In the genomic region with DNA sequence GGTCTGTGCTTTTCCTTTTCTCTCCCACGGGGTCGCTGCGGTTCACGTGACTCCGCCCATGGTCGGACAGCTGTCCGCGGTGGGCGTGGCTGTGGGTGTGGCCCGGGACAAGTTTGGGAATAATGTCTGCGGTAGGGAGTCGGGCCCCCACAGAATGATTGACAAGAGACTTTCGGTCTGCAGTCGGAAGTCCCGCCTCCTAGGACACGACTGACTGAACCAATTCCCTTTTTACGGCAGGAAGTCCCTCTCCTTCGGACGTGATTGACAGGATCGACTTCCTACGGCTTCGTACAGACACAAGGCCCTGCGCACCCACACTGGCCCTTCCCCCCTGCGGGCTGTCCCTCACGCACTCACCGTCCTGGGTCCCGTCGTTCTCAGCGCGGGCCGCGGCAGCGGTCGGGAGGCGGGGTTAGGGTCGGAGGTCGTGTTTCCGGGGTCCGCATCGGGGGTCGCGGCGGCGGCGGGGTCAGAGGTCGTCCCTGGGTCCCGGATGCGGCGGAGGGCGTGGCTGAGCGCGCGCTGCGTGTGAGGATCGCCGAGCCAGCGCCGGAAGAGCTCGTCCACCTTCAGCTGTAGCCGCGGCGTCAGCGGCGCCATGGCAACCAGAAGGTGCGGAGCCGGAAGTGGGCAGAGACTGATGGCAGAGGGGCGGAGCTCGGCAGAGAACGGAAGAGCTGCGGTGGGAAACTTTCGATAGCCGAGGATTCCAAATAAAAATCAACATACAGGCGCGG, we compare ENCODE assay signal across 8 mouse cellular contexts. TPM values are rescaled to one million over a fixed set of nuclear protein-coding genes. Genes with fewer than 3 reads are reported as not detected.
A peak's percentile ranks its signal among the peaks of the same experiment; 100 is the strongest.
DNase-seq lines count a peak whose midpoint lies in the region; ATAC-seq and TF ChIP-seq lines count a peak whose summit lies in the region.

No protein-coding gene starts in this region.

- H3K27ac ChIP-seq in forebrain, postnatal 0 days (ENCODE audit: low read depth, low read length), result peak overlapping the region; percentile 95
- peak overlapping the region; percentile 99 for H3K27ac ChIP-seq in lung, embryonic 15.5 days

- no peak for TF ChIP-seq CTCF in G1E (IDR thresholded peaks at IDR 0.05; ENCODE audit: low read depth, low read length)
- no peak for TF ChIP-seq CTCF in forebrain, postnatal 0 days (IDR thresholded peaks at IDR 0.05; ENCODE audit: low read depth)

- H3K4me2 ChIP-seq in forebrain, postnatal 0 days (ENCODE audit: low read depth), result peak overlapping the region; percentile 60
- peak overlapping the region; percentile 78 for H3K4me2 ChIP-seq in lung, embryonic 15.5 days

- H3K4me3 ChIP-seq in G1E (ENCODE audit: low read depth, low read length), result peak overlapping the region; percentile 81
- peak overlapping the region; percentile 85 for H3K4me3 ChIP-seq in forebrain, postnatal 0 days (ENCODE audit: low read depth, low read length)
- H3K4me3 ChIP-seq in lung, embryonic 15.5 days, result peak overlapping the region; percentile 57

- peaks cover 4% of the 10 kb centered on the region for H3K9me3 ChIP-seq in G1E (replicated peaks)
- H3K9me3 ChIP-seq in forebrain, postnatal 0 days (ENCODE audit: low read length), result no peaks in the 10 kb centered on the region
- no peaks in the 10 kb centered on the region for H3K9me3 ChIP-seq in lung, embryonic 15.5 days

- peaks cover 9% of the 10 kb centered on the region for H3K4me1 ChIP-seq in G1E (ENCODE audit: insufficient read depth, low read depth, low read length)
- no peaks in the 10 kb centered on the region for H3K4me1 ChIP-seq in forebrain, postnatal 0 days (ENCODE audit: insufficient read depth)
- H3K4me1 ChIP-seq in lung, embryonic 15.5 days, result no peaks in the 10 kb centered on the region

- WGBS in forebrain, postnatal 0 days, result under 1% methylated on average over 74 of the region's 74 CpGs
- under 1% methylated on average over 74 of the region's 74 CpGs for WGBS in lung, embryonic 15.5 days

- no peaks in the 10 kb centered on the region for H3K27me3 ChIP-seq in G1E (ENCODE audit: insufficient read depth, low read length)
- H3K27me3 ChIP-seq in forebrain, postnatal 0 days (ENCODE audit: insufficient read depth, low read length), result no peaks in the 10 kb centered on the region
- no peaks in the 10 kb centered on the region for H3K27me3 ChIP-seq in lung, embryonic 15.5 days

- H3K36me3 ChIP-seq in G1E (replicated peaks), result no peaks in the 10 kb centered on the region
- no peaks in the 10 kb centered on the region for H3K36me3 ChIP-seq in forebrain, postnatal 0 days (ENCODE audit: insufficient read depth)
- no peaks in the 10 kb centered on the region for H3K36me3 ChIP-seq in lung, embryonic 15.5 days

- ATAC-seq in G1E (ENCODE audit: extremely low read depth, insufficient number of reproducible peaks, low FRiP score, poor library complexity, severe bottlenecking), result peak; percentile 34
- ATAC-seq in forebrain, postnatal 0 days, result peak; percentile 71
- ATAC-seq in lung, embryonic 15.5 days (ENCODE audit: borderline replicate concordance, extremely low read depth, low FRiP score, low TSS enrichment), result peak; percentile 76

- peak; percentile 78 for DNase-seq in G1E (ENCODE audit: low spot score)
- peak; percentile 99 for DNase-seq in cerebellum, adult 11-12 months
- DNase-seq in forebrain, postnatal 0 days, result peak; percentile 97
- peak; percentile 99 for DNase-seq in heart, postnatal 4 days
- peak; percentile 97 to 99 for DNase-seq in layer of hippocampus, adult 8-10 months (ENCODE audit: low spot score in 2 of 2)
- DNase-seq in ovary, postnatal 10 days (ENCODE audit: low spot score), result peak; percentile 92
- DNase-seq in thymus, postnatal 10 days (ENCODE audit: low spot score in 2 of 2), result peak; percentile 96 to 97

- peak overlapping the region; percentile 88 for H3K9ac ChIP-seq in forebrain, postnatal 0 days
- peak overlapping the region; percentile 55 for H3K9ac ChIP-seq in lung, embryonic 15.5 days

RNA-seq across cellular contexts. Expression of a gene that starts 53.0 kb away (rescaled TPM):
- total RNA-seq in G1E (2014; fragmentation: Nextera tagmentation), result 32.1 and 32.4 TPM in 2 replicates
- total RNA-seq in G1E (2017), result 17.5 and 17.9 TPM in 2 replicates
- 137 and 169 TPM in 2 replicates for polyA plus RNA-seq in G1E (2012)
- total RNA-seq in forebrain, postnatal 0 days (2014; rRNA removed), result 79.2 and 118 TPM in 2 replicates
- polyA plus RNA-seq in forebrain, postnatal 0 days (2015; fragmentation: Nextera tagmentation; extraction: Ambion mirVana), result 143 and 152 TPM in 2 replicates
- total RNA-seq in heart, postnatal 4 days (2021), result 100 to 1,000 TPM; 143 to 155 TPM
- total RNA-seq in layer of hippocampus, adult 8-10 months (2022), result 100 to 1,000 TPM in 3 of 4 experiments, 10 to 100 TPM in 1; 90.9 to 109 (median 103) TPM
- polyA plus RNA-seq in lung, embryonic 15.5 days (2015; fragmentation: Nextera tagmentation; extraction: Ambion mirVana), result 132 and 135 TPM in 2 replicates

Comparison
In these comparisons a context has a peak if more than half of its experiments do, and no peak if none do; other contexts are left out.
1. Peak in every context shown above with its lines: DNase-seq, ATAC-seq, H3K4me3 ChIP-seq and H3K27ac ChIP-seq.